Mouse (Mus musculus) embryo, embryonic 11.5 days (tissue): ENCODE data around the gene 4933407L21Rik.
"Not testable (repeated sequence)": the region's sequence is repeated elsewhere in the genome, so short reads cannot be mapped to it uniquely, and the experiment has no call there.

ENCODE experiments used
- DNase-seq: peaks from one replicate; pipeline ENCODE4 v3.0.0-alpha.2; 2012; ENCODE audit warnings: low read depth, low spot score

Gene 4933407L21Rik

DNA sequence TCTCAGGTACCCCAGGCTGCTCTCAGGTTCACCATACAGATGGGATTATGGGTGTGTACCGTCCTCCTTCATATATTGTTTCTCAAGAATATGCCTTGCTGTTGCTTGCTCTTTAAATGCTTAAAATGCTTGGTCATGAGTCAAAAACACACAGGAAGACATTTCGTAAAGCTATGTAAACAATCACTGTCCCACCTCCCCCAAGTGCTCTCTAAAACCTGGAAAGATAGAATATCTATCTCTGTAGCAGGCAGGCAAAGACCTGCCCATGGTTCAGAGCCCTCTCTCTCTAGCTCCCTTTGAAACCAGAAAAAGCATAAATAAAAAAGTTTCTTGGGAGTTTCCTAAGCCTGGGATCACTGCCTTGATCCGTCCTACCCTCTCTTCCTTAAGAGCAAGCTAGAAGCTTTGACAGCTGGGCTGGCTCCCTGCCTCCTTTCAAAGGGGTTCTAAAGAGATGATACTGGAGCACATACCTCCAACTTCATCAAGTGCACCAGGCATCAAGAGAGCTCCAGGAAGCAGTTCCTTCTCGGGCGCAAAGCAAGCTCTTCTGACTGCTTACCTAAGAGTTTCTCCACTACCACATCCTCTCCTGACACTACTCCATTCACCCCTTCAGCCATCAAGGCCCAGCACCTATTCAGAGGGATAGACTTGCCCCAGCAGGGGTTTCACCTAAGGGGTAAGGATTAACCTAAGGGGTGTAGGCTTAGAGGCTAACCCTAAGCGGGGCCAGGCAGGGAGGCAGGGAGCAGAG, 31.0 kb downstream of the 4933407L21Rik start:
- no peak for DNase-seq

GRCm38 (mm10) chr1:85959889-85960276, 31.6 kb downstream of the 4933407L21Rik start:
- DNase-seq, result no peak

DNA sequence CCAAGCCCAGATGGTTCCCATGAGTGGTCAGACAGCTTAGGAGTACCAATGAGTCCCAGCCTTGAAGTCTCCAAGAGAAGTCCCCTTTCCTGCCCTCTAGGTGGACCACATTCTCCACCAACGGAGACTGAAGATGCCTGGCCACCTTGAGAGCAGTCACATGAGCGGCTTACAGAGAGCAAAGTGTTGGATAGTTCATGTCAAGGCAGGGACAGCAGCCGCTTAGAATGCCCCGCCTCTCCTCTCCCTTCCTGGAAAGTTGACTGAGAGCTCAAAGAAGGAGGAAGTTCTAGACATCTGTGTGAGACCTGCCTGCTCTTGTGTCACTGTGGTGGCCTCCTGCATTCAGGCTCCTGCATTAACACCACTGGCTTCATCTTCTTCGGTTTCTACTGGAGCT, 32.6 kb downstream of the 4933407L21Rik start, which contains the start of gene Gpr55:
Gene Gpr55, minus strand, starts transcription at position 135 of the 400 bp plus-strand sequence.
- no peak for DNase-seq

DNA sequence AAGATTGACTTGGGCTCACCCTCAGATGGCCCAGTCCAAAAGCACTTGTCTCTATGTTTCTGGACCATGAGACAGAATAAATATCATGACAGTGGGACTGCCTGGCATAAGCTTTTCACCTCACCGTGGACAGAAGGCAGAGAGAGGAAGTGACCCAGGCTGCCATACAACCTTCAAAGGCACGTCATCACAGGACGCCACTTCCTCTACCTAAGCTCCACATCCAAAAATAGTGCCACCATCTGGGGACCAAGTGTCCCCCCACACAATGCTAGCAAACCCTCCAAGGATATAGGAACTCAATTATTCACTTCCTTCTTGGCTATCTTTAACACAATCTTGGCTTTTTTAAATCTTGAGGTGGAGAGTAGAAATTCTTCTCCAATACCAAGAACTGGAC, 33.8 kb downstream of the 4933407L21Rik start:
- DNase-seq, result no peak

DNA sequence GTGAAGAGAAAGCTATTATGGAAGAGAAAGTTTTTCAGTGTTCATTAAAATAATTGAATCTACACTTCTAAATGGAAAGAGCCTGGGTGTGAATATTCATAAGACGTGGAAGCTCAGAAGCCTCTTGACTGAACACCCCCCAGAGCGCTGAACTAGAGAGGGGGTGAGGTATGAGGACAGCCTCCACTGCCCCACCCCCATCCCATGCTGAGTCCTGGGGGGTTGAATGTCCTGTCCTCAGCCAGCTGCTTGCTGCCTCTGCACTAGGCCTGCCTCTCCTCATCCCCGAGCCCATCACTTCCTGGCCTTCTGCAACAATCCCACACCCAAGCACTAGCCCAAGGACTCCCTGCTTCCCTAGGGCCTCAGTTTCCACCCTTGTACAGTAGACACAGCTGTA, 37.6 kb downstream of the 4933407L21Rik start:
- DNase-seq, result no peak

DNA sequence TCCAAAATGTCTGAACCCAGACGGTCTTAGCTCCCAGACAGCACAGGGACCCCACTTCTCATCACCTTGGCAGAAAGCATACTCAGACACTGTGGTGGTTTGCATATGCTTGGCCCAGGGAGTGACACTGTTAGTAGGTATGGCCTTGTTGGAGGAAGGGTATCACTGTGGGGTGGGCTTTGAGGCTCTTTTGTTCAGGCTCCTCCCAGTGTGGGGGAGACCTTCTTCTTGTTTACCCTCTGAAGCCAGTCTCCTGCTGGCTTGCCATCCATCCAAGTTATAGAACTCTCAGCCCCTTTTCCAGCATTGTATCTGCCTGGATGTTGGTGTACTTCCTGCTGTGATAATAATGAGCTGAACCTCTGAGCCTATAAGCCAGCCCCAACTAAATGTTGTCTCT, 40.8 kb downstream of the 4933407L21Rik start:
- no peak for DNase-seq

GRCm38 (mm10) chr1:85969519-85969918, 41.2 kb downstream of the 4933407L21Rik start:
- no peak for DNase-seq

GRCm38 (mm10) chr1:85971070-85971469, 42.8 kb downstream of the 4933407L21Rik start:
- no peak for DNase-seq

- DNase-seq, result no peak
These were observed 44.1 kb downstream of the 4933407L21Rik start for GRCm38 (mm10) chr1:85972341-85972740.

GRCm38 (mm10) chr1:85973468-85973877, 45.2 kb downstream of the 4933407L21Rik start:
- no peak for DNase-seq

DNA sequence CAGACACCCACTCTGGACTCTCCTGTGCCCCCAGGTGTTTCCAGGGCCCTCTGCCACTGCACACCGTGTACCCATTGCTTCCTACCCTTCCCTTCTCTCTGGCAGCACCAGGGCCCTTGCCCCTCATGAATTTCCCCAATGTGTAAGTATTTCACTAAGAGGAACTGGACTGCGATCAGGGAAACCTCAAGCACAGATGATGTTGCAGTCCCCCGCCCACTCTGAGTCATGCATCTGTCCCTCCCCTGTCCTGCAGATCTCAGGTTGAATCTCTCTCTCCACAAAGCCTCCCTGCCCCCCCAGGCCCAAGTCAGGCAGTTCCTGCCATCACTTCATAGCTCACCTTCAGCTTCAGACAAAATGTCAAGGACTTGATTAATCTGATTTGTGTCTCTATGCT, 49.4 kb downstream of the 4933407L21Rik start:
- DNase-seq, result no peak

DNA sequence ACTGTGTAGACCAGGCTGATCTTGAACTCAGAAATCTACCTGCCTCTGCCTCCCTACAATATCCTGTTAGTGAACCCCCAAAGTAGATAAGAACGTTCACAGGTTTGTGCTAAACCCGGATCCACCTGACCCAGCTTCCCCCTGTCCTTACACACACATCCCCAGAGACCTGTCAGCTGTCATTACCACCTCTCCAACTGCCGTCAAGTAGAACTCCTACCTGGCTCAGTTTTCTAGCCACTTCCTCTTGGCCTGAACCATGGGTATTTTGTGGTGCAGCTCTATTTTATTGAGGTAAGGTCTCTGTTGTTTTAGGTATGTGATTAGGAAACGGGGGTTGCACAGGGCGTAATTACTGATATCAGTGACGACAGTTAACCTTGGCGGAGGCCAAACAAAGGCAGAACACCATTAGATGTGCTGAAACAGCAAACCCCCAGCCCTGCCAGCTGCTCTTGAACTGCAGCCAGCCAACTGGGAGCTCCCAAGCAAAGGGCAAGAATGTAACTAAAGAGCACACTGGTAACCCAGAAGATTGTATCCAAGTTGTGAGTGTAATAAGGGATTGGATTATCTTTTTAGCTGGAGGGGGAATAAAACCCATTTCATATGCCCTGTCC, 53.6 kb downstream of the 4933407L21Rik start:
- no peak for DNase-seq

GRCm38 (mm10) chr1:85985784-85986183, 57.5 kb downstream of the 4933407L21Rik start:
- no peak for DNase-seq

DNA sequence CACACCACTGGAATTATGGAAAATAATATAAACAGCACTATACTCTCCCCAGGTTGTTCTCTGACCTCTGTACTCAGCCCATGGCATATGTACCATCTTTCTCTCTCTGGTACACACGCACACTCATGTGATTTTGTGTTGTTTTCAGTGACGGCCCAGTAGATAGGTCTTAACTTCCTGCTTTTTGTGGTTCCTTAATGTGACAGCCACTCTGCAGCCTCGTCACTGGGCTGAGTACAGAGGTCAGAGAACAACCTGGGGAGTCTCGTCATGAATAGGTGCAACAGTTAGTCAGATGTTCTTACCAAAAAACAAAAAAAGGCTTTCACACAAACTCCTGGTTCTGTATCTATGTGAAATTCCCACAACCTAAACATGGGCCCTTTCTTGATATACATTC, 60.1 kb downstream of the 4933407L21Rik start:
- DNase-seq, result no peak

DNA sequence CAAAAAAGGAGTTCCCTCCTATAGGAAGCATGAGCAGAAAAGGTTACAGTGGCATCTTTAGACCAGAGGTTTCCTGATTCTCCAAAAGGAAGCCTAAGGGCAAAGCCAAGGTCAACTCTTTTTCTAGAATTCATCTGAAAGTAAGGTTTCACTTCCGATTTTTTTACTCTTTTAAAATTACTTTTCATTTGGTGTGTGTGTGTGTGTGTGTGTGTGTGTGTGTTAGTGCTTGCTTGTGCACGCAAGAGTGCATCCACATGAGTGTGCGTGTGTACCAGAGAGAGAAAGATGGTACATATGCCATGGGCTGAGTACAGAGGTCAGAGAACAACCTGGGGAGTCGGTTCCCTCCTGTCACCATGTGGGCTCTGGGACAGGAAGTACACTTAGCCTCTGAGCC, 60.6 kb downstream of the 4933407L21Rik start:
- not testable (repeated sequence) for DNase-seq
